Mouse (Mus musculus) adrenal gland, postnatal 14 days (tissue): ENCODE measurements around the gene Chrm1. TPM values are rescaled to one million over a fixed set of nuclear protein-coding genes. Genes with fewer than 3 reads are reported as not detected.
A peak's percentile ranks its signal among the peaks of the same experiment; 100 is the strongest.
"Not testable (repeated sequence)": the region's sequence is repeated elsewhere in the genome, so short reads cannot be mapped to it uniquely, and the experiment has no call there.

ENCODE experiments used
- DNase-seq: peaks from one replicate; pipeline ENCODE4 v3.0.0; 2021; ENCODE audit warnings: mixed read lengths
- total RNA-seq: library from RNA; stranded (reverse); gene quantifications from 2 replicates; pipeline ENCODE4 v1.2.3, GENCODE M21; 2021

Gene Chrm1
- total RNA-seq, 1 experiment from 2014 or later: 1.5 TPM

DNA sequence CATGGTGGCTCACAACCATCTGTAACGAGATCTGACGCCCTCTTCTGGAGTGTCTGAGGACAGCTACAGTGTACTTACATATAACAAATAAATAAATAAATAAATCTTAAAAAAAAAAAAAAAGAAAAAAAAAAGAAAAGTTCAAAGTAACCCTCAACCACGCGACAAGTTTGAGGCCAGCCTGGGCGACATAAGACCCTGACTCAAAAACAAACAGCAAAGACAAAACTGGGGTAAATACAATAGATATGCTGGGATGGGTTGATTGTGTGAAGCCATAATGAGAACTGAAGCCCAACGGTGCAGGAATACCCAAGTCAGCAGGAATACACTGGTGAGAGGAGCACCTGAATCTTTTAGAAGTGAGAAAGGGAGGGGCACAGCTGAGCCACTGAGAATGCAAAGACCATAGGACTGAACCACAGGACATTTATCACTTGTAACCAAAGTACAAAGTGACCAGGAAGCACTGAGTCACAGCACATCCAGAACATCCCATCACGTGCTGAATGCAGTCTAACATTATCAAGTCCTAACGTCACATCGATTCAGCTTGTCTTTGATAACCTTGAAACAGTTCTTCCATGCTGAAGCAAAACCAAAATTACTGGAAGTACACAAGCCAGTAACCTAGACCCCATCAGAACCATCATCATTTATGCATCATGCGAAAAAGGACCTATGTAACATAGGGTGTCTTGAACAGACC is 53.3 kb downstream of the Chrm1 start:
- DNase-seq: no peak

GRCm38 (mm10) chr19:8718357-8718756 is 54.8 kb downstream of the Chrm1 start:
- peak; percentile 84 for DNase-seq

DNA sequence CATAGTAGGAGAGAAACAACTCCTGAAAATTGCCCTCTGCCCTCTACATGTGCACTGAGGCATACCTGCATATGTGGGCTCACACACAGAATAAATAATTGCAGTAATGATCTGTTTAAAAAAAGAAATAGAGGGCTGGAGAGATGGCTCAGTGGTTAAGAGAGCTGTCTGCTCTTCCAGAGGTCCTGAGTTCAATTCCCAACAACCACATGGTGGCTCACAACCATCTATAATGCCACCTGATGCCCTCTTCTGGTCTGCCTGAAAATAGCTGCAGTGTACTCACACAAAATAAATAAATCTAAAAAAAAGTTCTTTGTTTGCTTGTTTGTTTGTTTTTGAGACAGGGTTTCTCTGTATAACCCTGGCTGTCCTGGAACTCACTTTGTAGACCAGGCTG is 55.4 kb downstream of the Chrm1 start:
- not testable (repeated sequence) for DNase-seq

DNA sequence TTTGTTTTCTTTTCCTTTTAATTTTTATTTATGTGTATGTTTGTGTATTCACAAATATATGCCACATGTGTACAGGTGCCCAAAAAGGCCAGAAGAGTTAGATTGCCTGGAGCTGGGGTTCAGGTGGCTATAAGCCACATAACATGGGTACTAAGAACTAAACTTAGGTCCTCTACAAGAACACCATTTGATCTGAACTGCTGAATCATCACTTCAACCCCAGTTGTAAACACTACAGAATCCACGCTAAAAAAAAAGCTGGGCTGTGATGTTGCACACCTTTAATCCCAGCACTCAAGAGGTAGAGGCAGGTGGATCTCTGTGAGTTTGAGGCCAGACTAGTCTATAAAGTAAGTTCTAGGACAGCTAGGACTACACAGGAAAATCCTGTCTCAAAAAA is 57.8 kb downstream of the Chrm1 start:
- DNase-seq: no peak

DNA sequence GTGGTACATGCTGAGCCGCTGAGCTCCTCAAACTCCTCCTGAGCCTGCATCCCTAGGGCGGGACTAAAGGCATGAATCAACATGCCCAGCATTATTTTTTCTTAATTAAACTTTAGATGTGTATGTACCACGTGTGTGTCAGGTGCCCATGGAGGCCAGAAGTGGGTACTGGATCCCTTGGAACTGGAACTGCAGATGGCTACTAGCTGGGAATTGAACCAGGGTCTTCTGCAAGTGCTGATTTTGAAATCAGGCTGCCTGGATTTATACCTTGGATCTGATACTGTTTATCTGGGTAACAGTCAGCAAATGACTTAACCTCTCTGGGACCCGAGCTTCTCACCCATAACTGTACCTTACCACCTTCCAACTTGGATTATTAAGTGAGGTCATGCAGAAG is 58.4 kb downstream of the Chrm1 start:
- no peak for DNase-seq

DNA sequence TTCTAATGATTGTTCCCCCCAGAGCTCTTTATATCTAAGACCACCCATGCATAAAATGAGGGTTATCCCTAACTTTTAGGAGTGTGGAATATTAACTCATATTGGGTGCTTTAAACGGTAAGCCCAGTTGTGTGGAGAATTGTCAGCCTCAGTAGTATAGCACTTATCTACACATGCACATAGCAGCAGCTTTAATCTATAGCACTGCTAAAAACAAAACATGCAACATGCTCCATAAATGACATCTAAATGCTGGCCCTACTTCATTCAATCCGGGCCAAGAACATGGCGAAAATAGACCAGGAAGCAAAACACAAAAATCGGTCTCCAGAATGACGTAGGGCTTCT is 58.9 kb downstream of the Chrm1 start:
- no peak for DNase-seq

- DNase-seq: peak; percentile 97
These were observed 59.5 kb downstream of the Chrm1 start, which contains the start of gene Slc3a2 for GRCm38 (mm10) chr19:8722907-8723573. TSS of gene Slc3a2 (minus strand) at chr19:8723369.

DNA sequence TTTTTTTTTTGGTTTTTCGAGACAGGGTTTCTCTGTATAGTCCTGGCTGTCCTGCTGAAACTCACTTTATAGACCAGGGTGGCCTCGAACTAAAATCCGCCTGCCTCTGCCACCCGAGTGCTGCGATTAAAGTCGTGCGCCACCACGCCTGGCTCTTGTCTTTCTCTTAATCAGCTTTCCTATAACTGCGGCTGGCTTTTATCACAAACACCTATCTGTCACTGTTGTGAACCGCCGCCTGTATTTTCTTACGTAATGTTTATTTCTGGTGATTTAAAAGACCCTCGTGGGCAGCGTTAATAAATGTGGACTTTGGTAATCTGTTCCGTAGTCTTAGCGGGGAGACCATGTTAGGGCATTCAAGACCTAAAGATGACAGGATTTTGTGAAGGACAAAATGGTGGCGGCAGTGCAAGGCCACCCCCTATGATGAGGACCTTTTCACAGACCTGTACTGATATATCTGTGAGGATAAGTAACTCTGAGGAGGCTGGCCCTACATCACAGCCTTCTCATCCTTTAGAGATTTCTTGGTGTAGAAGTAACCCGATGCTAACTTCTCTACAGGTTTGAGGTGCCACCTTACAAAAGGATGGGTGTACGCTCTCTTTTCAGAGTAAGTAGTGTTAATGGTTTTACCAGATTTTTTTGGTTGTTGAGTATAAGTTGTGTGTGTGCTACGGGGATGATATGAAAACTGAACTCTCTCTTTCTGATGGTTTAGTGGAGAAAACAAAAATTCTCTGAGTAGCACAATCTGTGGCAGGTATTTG is 60.2 kb downstream of the Chrm1 start:
- DNase-seq: peak; percentile 28

DNA sequence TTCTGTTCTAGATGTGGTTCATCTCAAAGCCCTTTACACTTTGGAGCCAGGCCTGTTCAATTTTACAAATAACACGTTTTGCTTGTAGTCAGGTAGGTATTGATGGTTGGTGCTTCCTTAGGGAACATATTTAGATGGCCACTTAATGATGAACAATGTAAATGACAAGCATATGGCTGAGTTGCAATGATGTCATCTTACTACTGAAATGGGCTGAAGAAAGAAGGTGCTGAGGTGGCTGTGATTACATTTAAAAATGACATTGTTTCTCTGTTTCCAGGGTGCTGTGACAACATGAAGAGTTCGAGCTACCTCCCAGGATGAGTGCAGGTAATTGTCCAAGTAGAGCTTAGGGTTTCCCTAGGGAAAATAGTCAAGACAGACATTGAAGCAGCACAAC is 60.8 kb downstream of the Chrm1 start:
- no peak for DNase-seq

DNA sequence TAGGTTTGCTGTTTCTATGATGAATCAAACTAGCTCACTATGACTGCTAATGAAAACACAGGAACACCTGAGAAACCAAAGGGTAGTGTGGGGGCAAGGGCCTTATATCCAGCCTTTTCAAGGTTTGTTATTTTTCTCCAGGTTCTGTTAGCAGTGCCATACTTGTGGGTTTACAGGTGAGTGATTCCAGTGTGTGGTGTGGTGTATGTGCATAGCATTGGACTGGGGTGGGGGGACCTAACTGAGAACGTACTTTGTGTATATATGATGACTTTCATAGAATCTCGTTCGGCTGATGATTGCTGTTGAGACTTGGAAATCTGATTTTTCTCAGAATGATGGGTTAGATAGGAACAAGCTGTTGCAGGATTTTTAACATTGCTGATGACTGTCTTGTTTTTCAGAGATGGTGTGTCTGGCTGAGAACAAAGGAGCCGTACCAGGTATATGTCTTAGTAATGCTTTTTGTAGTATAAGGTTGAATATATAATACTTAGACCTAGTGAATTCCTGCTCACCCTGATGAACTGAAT is 61.6 kb downstream of the Chrm1 start:
- no peak for DNase-seq

DNA sequence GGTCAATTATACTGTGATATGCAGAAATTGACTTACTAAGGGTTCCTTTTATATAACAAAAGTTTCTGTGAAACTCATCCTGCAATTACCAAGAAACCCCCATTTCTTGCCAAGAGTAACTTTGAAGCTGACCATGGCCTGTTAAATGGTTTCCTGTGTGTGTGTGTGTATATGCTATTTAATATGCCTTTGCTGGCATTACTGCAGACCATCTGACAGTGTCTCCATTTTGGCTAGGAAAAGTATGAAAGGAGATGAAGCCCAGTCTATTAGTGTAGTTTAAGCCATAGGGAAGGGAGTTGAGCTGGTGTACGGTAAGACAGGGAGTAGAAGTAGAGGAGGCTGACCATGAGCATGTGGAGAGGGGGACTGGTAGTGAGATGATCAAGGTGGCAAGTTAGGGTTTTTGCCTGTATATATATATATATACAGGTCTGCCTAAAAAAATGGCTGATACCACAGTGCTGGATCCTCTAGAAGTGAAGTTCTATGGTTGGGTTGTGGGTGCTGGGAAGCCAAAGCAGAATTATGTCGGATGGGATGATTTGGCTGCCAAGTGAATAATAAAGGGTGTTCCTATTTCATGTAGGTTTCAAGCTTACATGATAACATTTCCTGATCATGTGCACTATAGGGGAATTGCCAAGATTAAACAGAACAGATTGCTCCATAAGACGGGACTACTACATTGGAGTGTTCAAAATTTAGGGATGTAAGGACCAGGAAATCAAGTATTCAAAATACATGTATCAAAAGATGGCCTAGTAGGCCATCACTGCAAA is 63.2 kb downstream of the Chrm1 start:
- DNase-seq: no peak

DNA sequence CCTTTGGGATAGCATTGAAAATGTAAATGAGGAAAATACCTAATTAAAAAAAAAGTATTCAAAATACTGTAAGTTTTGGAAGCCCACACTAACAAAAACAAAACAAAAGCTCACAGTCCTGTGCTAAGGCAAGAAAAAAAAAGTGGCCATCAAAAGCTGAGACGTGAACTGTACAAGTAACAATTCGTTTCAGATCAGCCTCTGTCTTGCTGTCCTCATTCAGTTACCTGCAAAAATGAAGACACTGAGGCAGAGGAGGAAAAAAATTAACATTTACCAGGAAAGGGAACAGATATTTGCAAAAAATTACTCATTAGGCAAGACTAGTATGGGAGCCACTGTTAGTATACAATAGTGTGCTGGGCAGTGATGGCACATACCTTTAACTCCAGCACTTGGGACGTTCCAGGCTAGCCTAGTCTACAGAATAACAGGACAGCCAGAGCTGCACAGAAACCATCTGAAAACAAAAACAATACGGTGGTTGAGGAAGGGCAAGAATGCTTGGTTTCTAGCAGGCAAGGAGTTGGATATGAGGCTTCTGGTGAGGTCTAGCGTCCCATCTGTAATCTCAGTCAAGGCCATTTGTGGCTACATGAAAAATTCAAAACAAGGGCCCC is 64.0 kb downstream of the Chrm1 start:
- DNase-seq: no peak

GRCm38 (mm10) chr19:8728335-8729099 is 64.9 kb downstream of the Chrm1 start:
- not testable (repeated sequence) for DNase-seq

Other genes starting within 250 kb of the Chrm1 start
- gene Slc22a8, start 72.5 kb upstream of the Chrm1 start, total RNA-seq: 0.15 and 0.53 TPM in 2 replicates
- gene Slc22a6, start 45.8 kb upstream of the Chrm1 start, total RNA-seq: not detected in 2 replicates
- gene Slc3a2, start 59.6 kb downstream of the Chrm1 start, total RNA-seq: 178 and 199 TPM in 2 replicates
- gene Wdr74, start 72.0 kb downstream of the Chrm1 start, total RNA-seq: 50.8 and 68.2 TPM in 2 replicates
- gene 1700092M07Rik, start 76.9 kb downstream of the Chrm1 start, total RNA-seq: 2.3 and 2.4 TPM in 2 replicates
- gene Stx5a, start 77.6 kb downstream of the Chrm1 start, total RNA-seq: 77.9 and 90.8 TPM in 2 replicates
- 110 and 120 TPM in 2 replicates for gene Nxf1, start 93.3 kb downstream of the Chrm1 start, total RNA-seq
- gene Tmem223, start 107.2 kb downstream of the Chrm1 start, total RNA-seq: 102 and 111 TPM in 2 replicates
- gene Tmem179b, start 110.7 kb downstream of the Chrm1 start, total RNA-seq: 44.7 and 45.9 TPM in 2 replicates
- gene Taf6l, start 122.6 kb downstream of the Chrm1 start, total RNA-seq: 15.2 and 18.2 TPM in 2 replicates
- gene Polr2g, start 134.8 kb downstream of the Chrm1 start, total RNA-seq: 85.2 and 89.1 TPM in 2 replicates
- gene Zbtb3, start 138.8 kb downstream of the Chrm1 start, total RNA-seq: 2.4 and 2.9 TPM in 2 replicates
- gene Ttc9c, start 155.5 kb downstream of the Chrm1 start, total RNA-seq: 29.6 and 32.0 TPM in 2 replicates
- 77.0 and 79.6 TPM in 2 replicates for gene Hnrnpul2, start 156.2 kb downstream of the Chrm1 start, total RNA-seq
- gene AC129217.1, start 166.0 kb downstream of the Chrm1 start, total RNA-seq: 7.5 TPM in 1 of 2 replicates, not detected in the other
- gene Bscl2, start 173.7 kb downstream of the Chrm1 start, total RNA-seq: 143 and 153 TPM in 2 replicates
- 6.4 and 9.3 TPM in 2 replicates for gene Gng3, start 175.4 kb downstream of the Chrm1 start, total RNA-seq
- gene Lrrn4cl, start 187.0 kb downstream of the Chrm1 start, total RNA-seq: 3.8 and 4.1 TPM in 2 replicates
- 214 and 218 TPM in 2 replicates for gene Ubxn1, start 207.7 kb downstream of the Chrm1 start, total RNA-seq
- gene Uqcc3, start 217.1 kb downstream of the Chrm1 start, total RNA-seq: 80.7 and 82.8 TPM in 2 replicates
- gene Lbhd1, start 219.9 kb downstream of the Chrm1 start, total RNA-seq: 4.6 and 13.6 TPM in 2 replicates
- gene Gm49403, start 220.1 kb downstream of the Chrm1 start, total RNA-seq: not detected in 2 replicates
- gene 1810009A15Rik, start 225.1 kb downstream of the Chrm1 start, total RNA-seq: 42.4 and 46.2 TPM in 2 replicates
- gene Gm49416, start 225.1 kb downstream of the Chrm1 start, total RNA-seq: 6.0 TPM in 1 of 2 replicates, not detected in the other
- gene Ints5, start 229.2 kb downstream of the Chrm1 start, total RNA-seq: 22.5 and 23.1 TPM in 2 replicates
- gene Ganab, start 234.3 kb downstream of the Chrm1 start, total RNA-seq: 162 and 164 TPM in 2 replicates